Mouse (Mus musculus) kidney, adult 11 months (tissue): ENCODE measurements around the gene Nrxn3.
A peak's percentile ranks its signal among the peaks of the same experiment; 100 is the strongest.

Experiments used
- DNase-seq: peaks from one replicate; pipeline ENCODE4 v3.0.0; 2022

Gene Nrxn3

GRCm38 (mm10) chr12:88818622-88819334 lies 96.1 kb downstream of the Nrxn3 start:
- DNase-seq, result no peak

GRCm38 (mm10) chr12:88819335-88819709 lies 96.6 kb downstream of the Nrxn3 start:
- DNase-seq, result no peak

DNA sequence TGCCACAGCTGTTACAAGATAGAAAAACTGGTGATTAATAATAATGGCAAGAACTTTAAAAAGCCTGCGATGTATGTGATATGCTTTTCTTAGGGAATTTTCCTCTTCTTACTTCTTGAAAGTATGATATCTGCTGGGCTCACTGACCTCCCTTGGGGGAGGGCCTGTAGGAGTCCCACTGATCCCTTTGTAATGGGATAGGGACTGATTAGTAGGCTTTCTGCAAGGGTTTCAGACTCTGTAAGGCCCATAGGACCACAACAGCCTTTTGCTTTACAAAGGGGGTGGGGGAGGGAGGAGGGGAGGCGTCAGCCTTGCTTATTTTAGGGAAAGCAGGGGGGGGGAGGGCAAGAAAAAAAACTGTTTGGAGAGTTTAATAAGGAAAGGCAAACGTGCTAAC lies 97.5 kb downstream of the Nrxn3 start:
- no peak for DNase-seq

- DNase-seq, result no peak
These were observed 108.2 kb downstream of the Nrxn3 start for GRCm38 (mm10) chr12:88830851-88831250.

DNA sequence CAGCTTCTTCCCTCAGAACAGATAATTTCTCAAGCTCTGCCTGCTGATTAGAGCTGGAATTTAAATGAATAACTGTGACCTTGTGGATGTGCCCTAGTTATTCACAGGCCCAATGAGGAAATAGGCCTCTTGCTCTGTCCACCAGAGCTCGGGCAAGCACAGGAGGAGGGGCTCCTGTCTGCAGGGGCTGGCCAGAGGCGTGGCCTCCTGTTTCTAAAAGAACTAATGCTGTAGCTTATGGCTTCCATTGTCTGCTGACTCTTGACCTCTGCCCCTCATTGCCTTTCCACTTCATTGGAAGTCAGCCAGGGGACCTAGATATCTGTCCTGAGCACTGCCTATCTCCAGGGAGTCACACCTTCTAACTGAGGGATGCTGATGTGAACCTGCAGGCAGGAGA lies 113.1 kb downstream of the Nrxn3 start:
- DNase-seq, result no peak

DNA sequence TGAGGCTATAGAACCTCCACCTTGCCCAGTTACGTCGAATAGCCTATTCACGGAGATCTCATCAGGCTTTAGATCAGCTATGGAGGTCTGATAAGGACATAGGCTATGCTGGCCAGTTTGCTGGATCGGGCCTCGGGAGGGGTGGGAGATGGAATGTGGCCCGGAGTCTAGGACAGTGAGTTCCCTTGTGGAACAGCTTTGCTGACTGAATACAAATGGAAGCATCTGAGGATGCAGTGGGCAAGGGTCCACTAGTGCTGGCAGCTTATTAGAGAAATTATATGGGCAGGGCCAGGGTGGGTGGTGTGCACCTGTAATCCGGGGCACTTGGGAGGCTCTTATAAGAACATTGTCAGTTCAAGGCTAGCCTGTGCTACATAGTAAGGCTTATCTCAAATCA lies 117.0 kb downstream of the Nrxn3 start:
- DNase-seq, result no peak

GRCm38 (mm10) chr12:88841350-88841749 lies 118.7 kb downstream of the Nrxn3 start:
- no peak for DNase-seq

DNA sequence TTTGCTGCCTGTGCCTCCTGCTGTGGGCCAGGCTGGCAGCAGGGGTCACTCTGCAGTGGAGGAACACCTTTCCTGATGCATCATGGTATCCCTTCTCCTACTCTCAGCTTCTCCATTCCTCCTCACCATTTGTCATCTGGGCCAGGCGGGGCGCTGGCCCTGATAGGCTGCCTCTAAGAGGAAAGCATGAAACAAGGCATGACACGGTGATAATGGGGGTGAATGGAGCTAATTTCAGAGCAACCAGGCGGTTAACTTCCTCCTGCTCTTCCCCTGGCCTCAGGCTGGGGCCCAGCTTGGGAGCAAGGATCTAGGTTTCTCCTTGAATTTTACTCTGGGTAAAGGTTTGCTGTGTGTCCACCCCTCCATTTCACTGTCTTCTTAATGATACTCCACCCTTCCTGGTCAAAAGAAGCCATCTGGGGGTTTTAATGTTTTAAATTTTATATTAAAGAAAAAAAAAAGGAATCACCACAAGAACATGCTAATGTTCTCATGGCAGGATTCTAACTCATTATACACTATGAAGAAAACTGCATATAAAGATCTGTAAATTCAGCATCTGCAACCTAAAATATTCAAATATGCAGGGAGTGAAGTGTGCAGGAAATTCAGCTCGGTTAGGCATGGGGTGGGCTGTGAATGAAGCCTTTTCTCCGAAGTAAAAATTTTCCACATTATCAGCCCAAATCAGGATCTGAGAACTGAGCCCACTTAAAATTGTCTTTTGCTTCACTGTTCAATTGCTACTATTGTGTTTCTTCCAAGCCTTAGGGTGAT lies 127.9 kb downstream of the Nrxn3 start:
- no peak for DNase-seq

- DNase-seq, result no peak
These were observed 131.4 kb downstream of the Nrxn3 start for GRCm38 (mm10) chr12:88854039-88854438.

DNA sequence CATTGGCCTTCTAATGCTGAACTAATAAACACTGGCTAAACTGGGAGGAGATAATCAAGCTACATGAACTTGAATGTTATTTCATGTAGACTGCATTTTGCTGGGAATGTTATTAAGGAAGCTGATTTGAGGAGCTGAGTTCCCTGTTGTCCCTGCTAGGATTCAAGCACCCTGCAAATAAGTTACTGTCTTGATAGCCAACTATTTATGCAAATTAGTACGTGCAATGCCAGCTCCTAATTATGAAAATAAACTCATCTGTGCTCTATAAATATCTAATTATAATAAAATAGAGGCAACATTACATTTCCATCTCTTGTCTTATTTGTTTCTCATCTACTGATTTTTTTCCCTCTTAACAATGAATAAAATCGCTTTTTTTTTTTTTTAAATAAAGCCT lies 135.0 kb downstream of the Nrxn3 start:
- DNase-seq, result no peak

DNA sequence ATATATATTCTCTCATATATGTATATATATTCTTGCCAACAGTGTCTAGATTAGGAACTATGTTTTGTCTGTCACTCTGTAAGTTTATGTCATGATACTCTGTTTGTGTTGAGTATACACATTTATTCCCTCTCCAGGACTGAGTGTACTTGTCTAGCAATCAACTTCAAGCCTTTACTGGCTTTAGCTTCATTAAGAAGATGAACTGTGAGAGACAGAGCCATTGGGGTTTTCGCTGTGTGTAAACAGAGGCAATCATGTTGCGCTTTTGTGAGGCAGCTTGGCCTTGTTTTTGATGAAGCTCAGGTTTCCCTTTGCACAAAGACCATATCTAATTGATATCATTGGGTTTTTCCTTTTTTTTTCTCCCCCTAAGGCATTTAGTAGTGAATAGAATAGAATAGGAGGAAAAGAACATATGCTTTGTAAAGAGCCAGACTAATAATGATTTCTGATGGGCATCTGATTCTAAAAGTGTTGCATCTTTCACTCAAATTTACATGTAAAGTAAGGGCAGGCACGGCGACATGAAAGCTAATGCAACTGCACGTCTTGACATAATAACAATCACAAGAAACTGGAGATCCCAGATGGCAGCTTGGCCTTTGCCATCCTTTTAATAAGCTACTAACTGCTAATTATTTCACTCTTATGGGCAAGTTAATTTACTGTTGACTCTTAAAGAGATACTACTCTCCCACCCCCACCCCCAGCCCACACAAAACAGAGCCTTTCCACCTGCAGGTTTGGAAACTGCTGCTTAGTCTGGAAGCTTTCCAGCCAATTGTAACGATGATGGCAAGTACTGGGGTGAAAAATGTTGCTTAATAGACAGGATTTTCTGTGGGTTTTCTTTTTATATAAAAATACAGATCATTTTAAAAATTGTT lies 137.0 kb downstream of the Nrxn3 start:
- DNase-seq, result no peak

GRCm38 (mm10) chr12:88860397-88860796 lies 137.7 kb downstream of the Nrxn3 start:
- DNase-seq, result no peak

- DNase-seq, result no peak
These were observed 140.4 kb downstream of the Nrxn3 start for GRCm38 (mm10) chr12:88863069-88863468.

GRCm38 (mm10) chr12:88868288-88868687 lies 145.6 kb downstream of the Nrxn3 start:
- no peak for DNase-seq

GRCm38 (mm10) chr12:88897331-88897730 lies 174.7 kb downstream of the Nrxn3 start:
- DNase-seq, result no peak

- no peak for DNase-seq
These were observed 177.5 kb downstream of the Nrxn3 start for GRCm38 (mm10) chr12:88900014-88900727.

- DNase-seq, result no peak
These were observed 178.0 kb downstream of the Nrxn3 start for GRCm38 (mm10) chr12:88900728-88901080.

DNA sequence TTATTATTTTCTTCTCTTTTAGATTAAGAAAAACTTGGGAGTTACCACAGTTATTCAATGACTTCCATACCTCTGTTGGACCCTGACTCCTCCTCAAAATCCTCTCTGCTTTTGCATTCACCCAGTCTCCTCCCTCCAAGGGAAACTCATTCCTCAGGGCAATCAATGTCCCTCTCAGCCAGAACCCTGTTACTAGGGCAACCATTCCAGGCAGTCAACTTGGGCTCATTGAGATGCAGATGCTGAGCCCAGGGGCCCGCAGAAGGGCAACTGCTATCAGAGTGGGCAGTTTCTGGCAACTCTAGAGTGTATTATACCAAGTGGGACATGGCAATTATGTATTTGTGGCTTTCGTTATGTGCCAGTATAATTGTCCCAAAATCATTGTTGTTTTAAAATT lies 188.1 kb downstream of the Nrxn3 start:
- no peak for DNase-seq

- no peak for DNase-seq
These were observed 194.1 kb downstream of the Nrxn3 start for GRCm38 (mm10) chr12:88916752-88917151.

- no peak for DNase-seq
These were observed 202.2 kb downstream of the Nrxn3 start for GRCm38 (mm10) chr12:88924896-88925295.

DNA sequence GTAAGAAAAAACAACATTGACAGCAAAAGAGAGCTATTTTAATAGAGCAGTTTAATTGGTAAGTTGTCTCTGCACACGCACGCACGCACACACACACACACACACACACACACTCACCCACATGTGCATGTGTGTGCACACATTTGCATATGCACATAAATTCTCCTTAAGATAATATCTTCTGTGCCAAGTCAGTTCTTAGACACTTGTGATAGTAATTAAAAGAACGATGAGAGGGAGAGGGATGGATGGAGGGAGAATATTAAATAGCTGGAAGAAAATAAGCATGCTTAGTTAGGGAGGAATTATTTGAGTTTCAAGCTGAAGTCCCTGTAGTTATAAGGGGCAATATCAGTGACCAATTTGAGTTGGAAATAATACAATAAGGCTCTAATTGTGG lies 203.6 kb downstream of the Nrxn3 start:
- no peak for DNase-seq

DNA sequence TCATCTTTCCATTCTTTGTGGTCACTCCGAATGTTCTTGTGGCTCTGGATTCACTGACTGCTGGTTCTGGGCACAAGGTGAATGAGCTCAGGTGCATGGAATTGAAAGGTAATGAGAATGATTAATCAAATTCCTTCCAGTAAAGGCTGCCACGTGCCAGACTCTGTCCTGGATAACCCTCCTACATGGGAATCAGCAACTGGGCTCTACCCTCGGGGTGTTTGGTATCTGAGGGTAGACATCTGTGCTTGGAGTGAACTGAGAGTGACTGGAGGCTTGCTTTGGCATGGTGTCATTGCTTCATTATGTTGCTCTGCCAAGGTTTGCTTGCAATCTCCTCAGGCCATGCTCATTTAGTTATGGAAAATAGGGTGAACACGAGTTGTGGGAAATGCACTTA lies 209.0 kb downstream of the Nrxn3 start:
- peak; percentile 10 for DNase-seq

GRCm38 (mm10) chr12:88939679-88940078 lies 217.0 kb downstream of the Nrxn3 start:
- DNase-seq, result no peak
